Mouse (Mus musculus) cortical plate, adult 2 months (tissue): ENCODE measurements at regions not wholly inside any gene's neighbourhood (a gene's known extent, or its start where the extent isn't known, plus 50 kb on each side); places are given as distances from the start of the nearest gene placed in this dataset.

Source experiments
- CTCF ChIP-seq: fragments of 200-500 bp; IDR thresholded peaks from 2 replicates; pipeline ENCODE4 v1.5.1; 2011; ENCODE audit warnings: mild to moderate bottlenecking, control low read depth, low read length; ENCODE audit not compliant: insufficient read depth; ENCODE audit errors: extremely low read depth
- POLR2A ChIP-seq: fragments of 200-500 bp; IDR thresholded peaks from 2 replicates; pipeline ENCODE4 v1.6.1; 2011; ENCODE audit warnings: mild to moderate bottlenecking, low read length, control low read depth; ENCODE audit not compliant: insufficient read depth; ENCODE audit errors: extremely low read depth

GRCm38 (mm10) chr6:93230450-93230849 lies 287.2 kb upstream of the Adamts9 start:
- TF ChIP-seq CTCF: no peak
- TF ChIP-seq POLR2A: no peak
